Mouse (Mus musculus): ENCODE measurements around the gene Il25.

DNA sequence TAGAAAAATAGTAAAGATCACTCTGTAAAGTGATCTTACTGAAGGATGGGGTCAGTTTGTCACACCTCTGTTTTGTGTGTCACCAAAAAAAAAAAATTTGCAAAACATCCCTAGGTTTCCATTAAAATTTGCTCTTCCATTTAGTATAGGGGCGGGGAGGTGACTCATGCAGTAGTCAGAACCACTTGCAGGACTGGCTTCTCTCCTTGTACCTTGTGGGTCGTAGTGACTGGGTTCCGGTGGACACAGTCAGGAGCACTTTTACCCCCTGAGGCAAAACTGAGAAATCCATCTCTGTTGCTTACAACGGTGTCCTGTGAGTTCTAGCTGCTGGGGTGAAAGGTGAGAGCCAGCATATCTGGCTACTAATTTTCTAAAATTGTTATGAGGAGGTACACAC lies 28.9 kb upstream of the Il25 start:
- TF ChIP-seq POLR2A (IDR thresholded peaks at IDR 0.05; ENCODE audit: low read depth, low read length) (no peak), CTCF (IDR thresholded peaks at IDR 0.05; ENCODE audit: borderline replicate concordance, insufficient read depth, low read length) (no peak)
